Mouse (Mus musculus) kidney, embryonic 16.5 days (tissue): ENCODE measurements at regions not wholly inside any gene's neighbourhood (a gene's known extent, or its start where the extent isn't known, plus 50 kb on each side); places are given as distances from the start of the nearest gene placed in this dataset.

Experiments
- ATAC-seq: fragments of 200-750 bp; cut with Nextera tagmentation; 2 replicates; pipeline ENCODE4 v1.8.0; 2017; ENCODE audit warnings: moderate TSS enrichment; ENCODE audit not compliant: low FRiP score, low TSS enrichment
- H3K27ac ChIP-seq: fragments of 300-500 bp; sonication (generic); 2 replicates; pipeline ENCODE4 v1.5.1; 2014; ENCODE audit warnings: low read length
- H3K27me3 ChIP-seq: fragments of 300-500 bp; sonication (generic); 2 replicates; pipeline ENCODE4 v1.6.1; 2014; ENCODE audit warnings: low read length, control low read depth, mixed read lengths; ENCODE audit not compliant: insufficient read depth
- H3K36me3 ChIP-seq: fragments of 300-500 bp; sonication (generic); 2 replicates; pipeline ENCODE4 v1.6.1; 2014; ENCODE audit warnings: low read length, control low read depth, mixed read lengths; ENCODE audit not compliant: insufficient read depth
- H3K4me1 ChIP-seq: fragments of 300-500 bp; sonication (generic); 2 replicates; pipeline ENCODE4 v1.6.1; 2014; ENCODE audit warnings: low read length, control low read depth, mixed read lengths; ENCODE audit not compliant: insufficient read depth
- H3K4me2 ChIP-seq: fragments of 300-500 bp; sonication (generic); replicated peaks from 2 replicates; pipeline ENCODE4 v1.6.1; 2014; ENCODE audit warnings: low read depth, low read length
- H3K4me3 ChIP-seq: fragments of 300-500 bp; sonication (generic); 2 replicates; pipeline ENCODE4 v1.5.1; 2014; ENCODE audit warnings: mild to moderate bottlenecking, low read length
- H3K9ac ChIP-seq: fragments of 300-500 bp; sonication (generic); replicated peaks from 2 replicates; pipeline ENCODE4 v1.6.1; 2014; ENCODE audit warnings: low read length
- H3K9me3 ChIP-seq: fragments of 300-500 bp; sonication (generic); 2 replicates; pipeline ENCODE4 v1.6.1; 2016; ENCODE audit warnings: low read length, control low read depth
- WGBS: fragments of 180-500 bp; shearing (Covaris S2); extraction: QIAGEN DNeasy Blood & Tissue Kit; methylation state at CpG from one replicate; pipeline ENCODE4 v1.1.7; 2014; 5-methylcytosine and 5-hydroxymethylcytosine counted together

- 85% methylated on average over 10 of the region's 10 CpGs for WGBS
- no peak for ATAC-seq
- Histone ChIP-seq H3K27ac (no peak overlapping the region), H3K9ac (no peak overlapping the region), H3K4me3 (no peak overlapping the region), H3K9me3 (no peaks in the 10 kb centered on the region), H3K4me2 (no peak overlapping the region), H3K27me3 (no peaks in the 10 kb centered on the region), H3K36me3 (no peaks in the 10 kb centered on the region), H3K4me1 (no peaks in the 10 kb centered on the region)
Observed at GRCm38 (mm10) chr13:111344981-111345380, 90.2 kb downstream of the Actbl2 start.

- Histone ChIP-seq H3K9me3 (no peaks in the 10 kb centered on the region), H3K36me3 (no peaks in the 10 kb centered on the region), H3K27ac (no peak overlapping the region), H3K4me3 (no peak overlapping the region), H3K9ac (no peak overlapping the region), H3K4me2 (no peak overlapping the region), H3K4me1 (no peaks in the 10 kb centered on the region), H3K27me3 (no peaks in the 10 kb centered on the region)
- 70% methylated on average over 15 of the region's 15 CpGs for WGBS
- no peak for ATAC-seq
Observed at GRCm38 (mm10) chr13:111345486-111346440, 91.0 kb downstream of the Actbl2 start.

- Histone ChIP-seq H3K27ac (no peak overlapping the region), H3K4me2 (no peak overlapping the region), H3K9ac (no peak overlapping the region), H3K9me3 (no peaks in the 10 kb centered on the region), H3K27me3 (no peaks in the 10 kb centered on the region), H3K36me3 (no peaks in the 10 kb centered on the region), H3K4me1 (peaks cover 6% of the 10 kb centered on the region; the same call in 1 of the 2 replicates), H3K4me3 (no peak overlapping the region)
- 69% methylated on average over 9 of the region's 9 CpGs for WGBS
- ATAC-seq = no peak
Observed at GRCm38 (mm10) chr13:111356520-111357456, 102.0 kb downstream of the Actbl2 start.

GRCm38 (mm10) chr13:111361456-111361855 is 106.6 kb downstream of the Actbl2 start:
- no peak overlapping the region for H3K27ac ChIP-seq
- 73% methylated on average over 4 of the region's 4 CpGs for WGBS
- H3K9ac ChIP-seq = no peak overlapping the region
- no peak for ATAC-seq
- no peak overlapping the region for H3K4me3 ChIP-seq
- no peaks in the 10 kb centered on the region for H3K4me1 ChIP-seq
- 0 out of 2 replicates have a peak, but pooled peaks cover 5% of the 10 kb centered on the region for H3K9me3 ChIP-seq
- no peaks in the 10 kb centered on the region for H3K27me3 ChIP-seq
- no peak overlapping the region for H3K4me2 ChIP-seq
- H3K36me3 ChIP-seq = no peaks in the 10 kb centered on the region

GRCm38 (mm10) chr13:111363176-111363739 is 108.4 kb downstream of the Actbl2 start:
- 51% methylated on average over 5 of the region's 5 CpGs for WGBS
- H3K36me3 ChIP-seq = no peaks in the 10 kb centered on the region
- no peaks in the 10 kb centered on the region for H3K4me1 ChIP-seq
- H3K9ac ChIP-seq = no peak overlapping the region
- H3K27me3 ChIP-seq = no peaks in the 10 kb centered on the region
- H3K4me2 ChIP-seq = no peak overlapping the region
- H3K27ac ChIP-seq = no peak overlapping the region
- no peak overlapping the region for H3K4me3 ChIP-seq
- ATAC-seq = no peak
- H3K9me3 ChIP-seq = 0 out of 2 replicates have a peak, but pooled peaks cover 5% of the 10 kb centered on the region

GRCm38 (mm10) chr13:111366871-111367270 is 112.1 kb downstream of the Actbl2 start:
- WGBS = 86% methylated on average over 8 of the region's 8 CpGs

GRCm38 (mm10) chr13:111367620-111368019 is 112.8 kb downstream of the Actbl2 start:
- Histone ChIP-seq H3K4me2 (no peak overlapping the region), H3K9me3 (0 out of 2 replicates have a peak, but pooled peaks cover 5% of the 10 kb centered on the region), H3K36me3 (no peaks in the 10 kb centered on the region), H3K4me1 (no peaks in the 10 kb centered on the region), H3K4me3 (no peak overlapping the region), H3K9ac (no peak overlapping the region), H3K27ac (no peak overlapping the region), H3K27me3 (no peaks in the 10 kb centered on the region)
- WGBS = 73% methylated on average over 3 of the region's 3 CpGs
- ATAC-seq = no peak

More at GRCm38 (mm10) chr13:111366871-111367270, 112.1 kb downstream of the Actbl2 start:
- H3K4me2 ChIP-seq = no peak overlapping the region
- no peak overlapping the region for H3K27ac ChIP-seq
- no peaks in the 10 kb centered on the region for H3K4me1 ChIP-seq
- 0 out of 2 replicates have a peak, but pooled peaks cover 5% of the 10 kb centered on the region for H3K9me3 ChIP-seq
- H3K4me3 ChIP-seq = no peak overlapping the region
- H3K36me3 ChIP-seq = no peaks in the 10 kb centered on the region
- H3K9ac ChIP-seq = no peak overlapping the region
- ATAC-seq = no peak
- no peaks in the 10 kb centered on the region for H3K27me3 ChIP-seq

- WGBS = 73% methylated on average over 3 of the region's 3 CpGs
Observed at GRCm38 (mm10) chr13:111369916-111370315, 115.1 kb downstream of the Actbl2 start.

GRCm38 (mm10) chr13:111373281-111373680 is 116.6 kb downstream of the Gpbp1 start:
- no peak for ATAC-seq
- WGBS = 41% methylated on average over 6 of the region's 6 CpGs
- Histone ChIP-seq H3K9ac (no peak overlapping the region), H3K27me3 (no peaks in the 10 kb centered on the region), H3K27ac (no peak overlapping the region), H3K36me3 (no peaks in the 10 kb centered on the region), H3K4me3 (no peak overlapping the region), H3K4me1 (no peaks in the 10 kb centered on the region), H3K9me3 (no peaks in the 10 kb centered on the region), H3K4me2 (no peak overlapping the region)

More at GRCm38 (mm10) chr13:111369916-111370315, 115.1 kb downstream of the Actbl2 start:
- Histone ChIP-seq H3K36me3 (no peaks in the 10 kb centered on the region), H3K27me3 (no peaks in the 10 kb centered on the region), H3K4me2 (no peak overlapping the region), H3K9me3 (0 out of 2 replicates have a peak, but pooled peaks cover 5% of the 10 kb centered on the region), H3K4me3 (no peak overlapping the region), H3K9ac (no peak overlapping the region), H3K27ac (no peak overlapping the region), H3K4me1 (no peaks in the 10 kb centered on the region)
- ATAC-seq = no peak
